In genomic region chr1:14001431-14001830, GRCm38 (mm10) we compare ENCODE assay signal across 11 mouse cellular contexts.
A peak's percentile ranks its signal among the peaks of the same experiment; 100 is the strongest.
DNase-seq lines count a peak whose midpoint lies in the region; ATAC-seq and TF ChIP-seq lines count a peak whose summit lies in the region.
"Had no signal": no experiment of that assay in that cellular context is flagged by ENCODE, and none has a peak within 500 bp of the region (broad histone marks: within the 10 kb centered on the region; RNA-seq: fewer than 3 reads in every experiment).

No protein-coding gene starts in this region.

- no peak for TF ChIP-seq POLR2A in liver, adult 2 months (IDR thresholded peaks at IDR 0.05; ENCODE audit: extremely low read depth, insufficient read depth, low read length)

- no peaks in the 10 kb centered on the region for H3K27me3 ChIP-seq in liver, adult 2 months (ENCODE audit: control insufficient read depth, insufficient read depth, low read length)
- no peaks in the 10 kb centered on the region for H3K27me3 ChIP-seq in midbrain, embryonic 15.5 days (replicated peaks)
- H3K27me3 ChIP-seq in midbrain, embryonic 16.5 days (ENCODE audit: control insufficient read depth, insufficient read depth, low read depth, low read length): no peaks in the 10 kb centered on the region
- H3K27me3 ChIP-seq: liver, embryonic 15.5 days had no signal

- H3K4me2 ChIP-seq in midbrain, embryonic 15.5 days: no peak overlapping the region
- H3K4me2 ChIP-seq in midbrain, embryonic 16.5 days (ENCODE audit: low read length): no peak overlapping the region
- H3K4me2 ChIP-seq: heart, embryonic 11.5 days; liver, embryonic 15.5 days had no signal

- H3K9ac ChIP-seq in liver, adult 2 months (ENCODE audit: low read depth, low read length): no peak overlapping the region
- H3K9ac ChIP-seq in midbrain, embryonic 15.5 days: no peak overlapping the region
- H3K9ac ChIP-seq in midbrain, embryonic 16.5 days (ENCODE audit: low read depth, low read length): no peak overlapping the region
- H3K9ac ChIP-seq: liver, embryonic 15.5 days had no signal

- no peak for TF ChIP-seq CTCF in liver, adult 2 months (IDR thresholded peaks at IDR 0.05; ENCODE audit: low read depth, low read length)

- ATAC-seq in midbrain, embryonic 15.5 days (replicated peaks): no peak
- ATAC-seq in midbrain, embryonic 16.5 days: no peak

- WGBS in liver, adult 2 months: 24% methylated on average over 3 of the region's 3 CpGs
- 59% methylated on average over 3 of the region's 3 CpGs for WGBS in midbrain, embryonic 15.5 days
- 49% methylated on average over 3 of the region's 3 CpGs for WGBS in midbrain, embryonic 16.5 days

- H3K4me1 ChIP-seq in liver, adult 2 months (ENCODE audit: control insufficient read depth, insufficient read depth, low read length): no peaks in the 10 kb centered on the region
- H3K4me1 ChIP-seq in midbrain, embryonic 15.5 days: no peaks in the 10 kb centered on the region
- no peaks in the 10 kb centered on the region for H3K4me1 ChIP-seq in midbrain, embryonic 16.5 days (ENCODE audit: control insufficient read depth, insufficient read depth, low read length)
- H3K4me1 ChIP-seq: liver, embryonic 15.5 days had no signal

- peak; percentile 10 for DNase-seq in adrenal gland, adult 8-10 months
- DNase-seq in adrenal gland, postnatal 25 days: no peak
- DNase-seq in liver, adult 2 months (ENCODE audit: extremely low read depth, low read depth, low spot score): peak; percentile 60
- DNase-seq in liver: no peak
- DNase-seq in cerebellum, postnatal 36 days: peak; percentile 31 to 48
- DNase-seq in ovary, adult 18-20 months (ENCODE audit: low spot score): no peak
- DNase-seq: B cell, adult 2 months had no signal

- no peaks in the 10 kb centered on the region for H3K9me3 ChIP-seq in midbrain, embryonic 15.5 days
- H3K9me3 ChIP-seq in midbrain, embryonic 16.5 days (replicated peaks; ENCODE audit: control insufficient read depth, low read length, poor library complexity, severe bottlenecking): no peaks in the 10 kb centered on the region
- H3K9me3 ChIP-seq: liver, embryonic 15.5 days had no signal

- H3K27ac ChIP-seq in liver, adult 2 months (replicated peaks; ENCODE audit: insufficient read depth, low read depth, low read length): no peak overlapping the region
- no peak overlapping the region for H3K27ac ChIP-seq in midbrain, embryonic 15.5 days
- H3K27ac ChIP-seq in midbrain, embryonic 16.5 days (ENCODE audit: low read length): no peak overlapping the region
- H3K27ac ChIP-seq: liver, embryonic 15.5 days had no signal

- no peak overlapping the region for H3K4me3 ChIP-seq in liver, adult 2 months (ENCODE audit: insufficient read depth, low read depth, low read length)
- H3K4me3 ChIP-seq in midbrain, embryonic 15.5 days: no peak overlapping the region
- no peak overlapping the region for H3K4me3 ChIP-seq in midbrain, embryonic 16.5 days (ENCODE audit: low read depth, low read length)
- H3K4me3 ChIP-seq: liver, embryonic 15.5 days had no signal

- no peaks in the 10 kb centered on the region for H3K36me3 ChIP-seq in liver, adult 2 months (ENCODE audit: control insufficient read depth, insufficient read depth, low read length)
- no peaks in the 10 kb centered on the region for H3K36me3 ChIP-seq in midbrain, embryonic 15.5 days (replicated peaks)
- no peaks in the 10 kb centered on the region for H3K36me3 ChIP-seq in midbrain, embryonic 16.5 days (ENCODE audit: control insufficient read depth, insufficient read depth, low read length)
- H3K36me3 ChIP-seq: liver, embryonic 15.5 days had no signal

- H3K79me2 ChIP-seq in liver, adult 2 months (ENCODE audit: control insufficient read depth, insufficient read depth, low read length): no peaks in the 10 kb centered on the region

Comparison
In these comparisons a context has a peak if more than half of its experiments do, and no peak if none do; other contexts are left out.
1. DNase-seq: peak in adrenal gland, adult 8-10 months (single experiment), liver, adult 2 months (single experiment) and cerebellum, postnatal 36 days (2 of 2); none in adrenal gland, postnatal 25 days (single experiment), liver (single experiment) and ovary, adult 18-20 months (single experiment).